Mouse (Mus musculus) heart, embryonic 15.5 days (tissue): Measurements from ENCODE around the gene Spink2. TPM values are rescaled to one million over a fixed set of nuclear protein-coding genes. Genes with fewer than 3 reads are reported as not detected.
"Not testable (repeated sequence)": the region's sequence is repeated elsewhere in the genome, so short reads cannot be mapped to it uniquely, and the experiment has no call there.

Experiments
- ATAC-seq: fragments of 200-750 bp; cut with Nextera tagmentation; replicated peaks from 2 replicates; pipeline ENCODE4 v1.8.0; 2017; ENCODE audit warnings: low read depth, moderate TSS enrichment; ENCODE audit not compliant: insufficient number of reproducible peaks, insufficient read depth, low FRiP score
- H3K27ac ChIP-seq: fragments of 300-500 bp; sonication (generic); 2 replicates; pipeline ENCODE4 v1.5.1; 2015; ENCODE audit warnings: mild to moderate bottlenecking, inconsistent platforms
- H3K27me3 ChIP-seq: fragments of 300-500 bp; sonication (generic); 2 replicates; pipeline ENCODE4 v1.6.1; 2015; ENCODE audit warnings: inconsistent platforms
- H3K36me3 ChIP-seq: fragments of 300-500 bp; sonication (generic); 2 replicates; pipeline ENCODE4 v1.6.1; 2015; ENCODE audit warnings: mild to moderate bottlenecking, inconsistent platforms
- H3K4me1 ChIP-seq: fragments of 300-500 bp; sonication (generic); replicated peaks from 2 replicates; pipeline ENCODE4 v1.6.1; 2015; ENCODE audit warnings: inconsistent platforms
- H3K4me2 ChIP-seq: fragments of 300-500 bp; sonication (generic); 2 replicates; pipeline ENCODE4 v1.6.1; 2015; ENCODE audit warnings: inconsistent platforms, mild to moderate bottlenecking, moderate library complexity
- H3K4me3 ChIP-seq: fragments of 300-500 bp; sonication (generic); 2 replicates; pipeline ENCODE4 v1.5.1; 2015; ENCODE audit warnings: mild to moderate bottlenecking, inconsistent platforms
- H3K9ac ChIP-seq: fragments of 300-500 bp; sonication (generic); 2 replicates; pipeline ENCODE4 v1.6.1; 2015; ENCODE audit warnings: mild to moderate bottlenecking, inconsistent platforms
- H3K9me3 ChIP-seq: fragments of 300-500 bp; sonication (generic); replicated peaks from 2 replicates; pipeline ENCODE4 v1.6.1; 2016; ENCODE audit warnings: inconsistent platforms
- WGBS: fragments of 180-500 bp; shearing (Covaris S2); methylation state at CpG from one replicate; pipeline ENCODE4 v1.1.7; 2015; ENCODE audit warnings: mixed read lengths; 5-methylcytosine and 5-hydroxymethylcytosine counted together
- polyA plus RNA-seq: library from polyadenylated mRNA; unstranded; fragments of >200 nt; fragmentation: Nextera tagmentation; extraction: Ambion mirVana; gene quantifications from 2 replicates; pipeline ENCODE4 v1.2.1, GENCODE M21; 2015

Spink2 gene
- polyA plus RNA-seq, 1 experiment from 2014 or later = 3.7 TPM

DNA sequence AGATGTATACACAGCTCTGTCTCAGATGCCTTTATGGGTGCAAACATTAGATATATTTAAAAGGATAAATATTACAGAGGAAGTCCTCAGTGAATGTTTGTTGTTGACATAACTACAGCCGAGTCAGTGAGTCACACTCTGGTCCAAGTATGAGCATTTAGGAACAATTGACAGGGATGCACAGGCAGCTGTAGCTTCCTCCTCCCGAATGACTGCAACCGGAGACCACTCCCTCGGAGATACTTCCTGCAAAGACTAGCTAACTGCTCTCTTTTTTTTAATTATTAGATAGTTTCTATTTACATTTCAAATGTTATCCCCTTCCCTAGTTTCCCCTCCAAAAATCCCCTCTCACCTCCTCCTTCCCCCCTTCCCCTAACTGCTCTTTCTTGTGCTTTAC lies 18.0 kb downstream of the Spink2 start:
- WGBS = 46% methylated on average over 4 of the region's 4 CpGs
- H3K4me1 ChIP-seq = peaks cover 3% of the 10 kb centered on the region; the same call in 1 of the 2 replicates

GRCm38 (mm10) chr5:77191631-77192030 lies 19.6 kb downstream of the Spink2 start:
- Histone ChIP-seq H3K4me1 (peaks cover 3% of the 10 kb centered on the region; the same call in 1 of the 2 replicates), H3K4me2 (no peak overlapping the region)

More for the DNA sequence above, 18.0 kb downstream of the Spink2 start:
- H3K9ac ChIP-seq = no peak overlapping the region
- H3K27ac ChIP-seq = no peak overlapping the region
- no peaks in the 10 kb centered on the region for H3K27me3 ChIP-seq
- no peak overlapping the region for H3K4me2 ChIP-seq
- H3K9me3 ChIP-seq = 0 out of 2 replicates have a peak, but pooled peaks cover 2% of the 10 kb centered on the region
- no peak for ATAC-seq
- no peaks in the 10 kb centered on the region for H3K36me3 ChIP-seq
- no peak overlapping the region for H3K4me3 ChIP-seq

DNA sequence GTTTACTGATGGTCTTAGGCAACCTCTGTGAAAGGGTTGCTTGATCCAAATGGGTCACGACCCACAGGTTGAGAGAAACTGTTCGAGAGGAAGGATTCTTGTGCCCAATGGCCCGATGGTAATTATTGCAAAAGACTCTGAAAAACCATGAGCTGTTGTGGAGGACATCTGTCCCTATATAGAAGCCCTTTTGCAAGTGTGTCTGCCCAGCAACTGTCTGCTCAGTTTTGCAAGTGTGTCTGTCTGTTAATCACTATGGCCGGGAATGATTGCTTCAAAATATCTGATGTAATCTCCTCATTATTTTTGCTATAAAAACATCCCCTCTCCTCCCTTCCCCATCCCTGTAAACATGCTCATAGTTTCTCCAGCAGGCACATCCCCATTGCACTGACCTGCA lies 20.2 kb downstream of the Spink2 start:
- Histone ChIP-seq H3K9me3 (0 out of 2 replicates have a peak, but pooled peaks cover 2% of the 10 kb centered on the region), H3K27ac (no peak overlapping the region), H3K4me3 (no peak overlapping the region), H3K4me1 (peaks cover 3% of the 10 kb centered on the region; the same call in 1 of the 2 replicates), H3K9ac (no peak overlapping the region), H3K36me3 (no peaks in the 10 kb centered on the region), H3K4me2 (no peak overlapping the region), H3K27me3 (no peaks in the 10 kb centered on the region)
- 70% methylated on average over 4 of the region's 4 CpGs for WGBS
- no peak for ATAC-seq

More at GRCm38 (mm10) chr5:77191631-77192030, 19.6 kb downstream of the Spink2 start:
- ATAC-seq = no peak
- 69% methylated on average over 1 of the region's 1 CpGs for WGBS
- no peak overlapping the region for H3K9ac ChIP-seq
- H3K9me3 ChIP-seq = 0 out of 2 replicates have a peak, but pooled peaks cover 2% of the 10 kb centered on the region
- no peaks in the 10 kb centered on the region for H3K36me3 ChIP-seq
- no peak overlapping the region for H3K27ac ChIP-seq
- H3K4me3 ChIP-seq = no peak overlapping the region
- H3K27me3 ChIP-seq = no peaks in the 10 kb centered on the region

- Histone ChIP-seq H3K36me3 (no peaks in the 10 kb centered on the region), H3K4me3 (no peak overlapping the region), H3K27me3 (no peaks in the 10 kb centered on the region), H3K9me3 (0 out of 2 replicates have a peak, but pooled peaks cover 2% of the 10 kb centered on the region), H3K4me2 (no peak overlapping the region), H3K9ac (no peak overlapping the region), H3K4me1 (peaks cover 3% of the 10 kb centered on the region; the same call in 1 of the 2 replicates), H3K27ac (no peak overlapping the region)
- 57% methylated on average over 3 of the region's 3 CpGs for WGBS
- no peak for ATAC-seq
Observed at GRCm38 (mm10) chr5:77188738-77189137, 22.5 kb downstream of the Spink2 start.

GRCm38 (mm10) chr5:77185351-77185750 lies 25.9 kb downstream of the Spink2 start:
- no peak overlapping the region for H3K27ac ChIP-seq
- no peak overlapping the region for H3K4me3 ChIP-seq
- ATAC-seq = no peak
- H3K9ac ChIP-seq = no peak overlapping the region
- H3K9me3 ChIP-seq = 0 out of 2 replicates have a peak, but pooled peaks cover 2% of the 10 kb centered on the region
- WGBS = 88% methylated on average over 3 of the region's 3 CpGs
- no peaks in the 10 kb centered on the region for H3K27me3 ChIP-seq
- no peak overlapping the region for H3K4me2 ChIP-seq
- H3K4me1 ChIP-seq = no peaks in the 10 kb centered on the region
- H3K36me3 ChIP-seq = no peaks in the 10 kb centered on the region

GRCm38 (mm10) chr5:77183876-77184275 lies 27.4 kb downstream of the Spink2 start:
- not testable (repeated sequence) for H3K27ac ChIP-seq, H3K4me3 ChIP-seq, H3K27me3 ChIP-seq, ATAC-seq, H3K4me1 ChIP-seq, H3K9ac ChIP-seq, H3K9me3 ChIP-seq, H3K4me2 ChIP-seq, H3K36me3 ChIP-seq
- 57% methylated on average over 5 of the region's 5 CpGs for WGBS

DNA sequence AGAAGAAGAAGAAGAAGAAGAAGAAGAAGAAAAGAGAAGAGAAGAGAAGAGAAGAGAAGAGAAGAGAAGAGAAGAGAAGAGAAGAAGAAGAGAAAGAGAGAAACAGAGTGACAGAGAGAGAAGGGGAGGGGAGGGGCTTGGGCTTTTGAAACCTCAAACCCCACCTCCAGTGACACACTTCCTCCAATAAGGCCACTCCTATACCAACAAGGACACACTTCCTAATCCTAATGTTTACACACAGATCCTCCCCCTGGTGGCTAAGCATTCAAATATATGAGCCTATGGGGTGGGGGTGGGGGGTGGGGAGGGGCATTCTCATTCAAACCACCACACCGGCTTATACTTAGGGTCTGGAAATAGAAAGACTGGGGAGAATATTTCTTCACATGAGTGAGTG lies 27.9 kb downstream of the Spink2 start:
- H3K9ac ChIP-seq = no peak overlapping the region
- no peak overlapping the region for H3K27ac ChIP-seq
- no peak overlapping the region for H3K4me3 ChIP-seq
- H3K4me2 ChIP-seq = no peak overlapping the region
- no peaks in the 10 kb centered on the region for H3K36me3 ChIP-seq
- no peak for ATAC-seq
- H3K4me1 ChIP-seq = peaks cover under 1% of the 10 kb centered on the region
- H3K9me3 ChIP-seq = no peaks in the 10 kb centered on the region
- whole genome bisulfite sequencing = 42% methylated on average over 1 of the region's 1 CpGs
- H3K27me3 ChIP-seq = no peaks in the 10 kb centered on the region

- Histone ChIP-seq H3K9ac (no peak overlapping the region), H3K4me1 (peaks cover 7% of the 10 kb centered on the region), H3K4me2 (no peak overlapping the region), H3K9me3 (no peaks in the 10 kb centered on the region), H3K36me3 (no peaks in the 10 kb centered on the region), H3K27ac (no peak overlapping the region), H3K4me3 (no peak overlapping the region), H3K27me3 (no peaks in the 10 kb centered on the region)
- WGBS = 67% methylated on average over 7 of the region's 7 CpGs
- peak; percentile 18; the same call in 1 of the 2 replicates for ATAC-seq
Observed at GRCm38 (mm10) chr5:77181508-77181907, 29.8 kb downstream of the Spink2 start.

GRCm38 (mm10) chr5:77178976-77179375 lies 32.3 kb downstream of the Spink2 start:
- Histone ChIP-seq H3K27ac (no peak overlapping the region), H3K27me3 (no peaks in the 10 kb centered on the region), H3K4me1 (peaks cover 7% of the 10 kb centered on the region), H3K4me3 (no peak overlapping the region), H3K9me3 (no peaks in the 10 kb centered on the region), H3K4me2 (no peak overlapping the region), H3K36me3 (no peaks in the 10 kb centered on the region), H3K9ac (no peak overlapping the region)
- 84% methylated on average over 1 of the region's 1 CpGs for WGBS
- ATAC-seq = no peak

GRCm38 (mm10) chr5:77178008-77178407 lies 33.3 kb downstream of the Spink2 start:
- H3K9me3 ChIP-seq = no peaks in the 10 kb centered on the region
- no peak for ATAC-seq
- no peak overlapping the region for H3K4me3 ChIP-seq
- peak overlapping the region; percentile 41; the same call in 1 of the 2 replicates for H3K27ac ChIP-seq
- no peak overlapping the region for H3K4me2 ChIP-seq
- no peaks in the 10 kb centered on the region for H3K27me3 ChIP-seq
- H3K9ac ChIP-seq = no peak overlapping the region
- peaks cover 7% of the 10 kb centered on the region for H3K4me1 ChIP-seq
- no peaks in the 10 kb centered on the region for H3K36me3 ChIP-seq
- 18% methylated on average over 9 of the region's 9 CpGs for WGBS

DNA sequence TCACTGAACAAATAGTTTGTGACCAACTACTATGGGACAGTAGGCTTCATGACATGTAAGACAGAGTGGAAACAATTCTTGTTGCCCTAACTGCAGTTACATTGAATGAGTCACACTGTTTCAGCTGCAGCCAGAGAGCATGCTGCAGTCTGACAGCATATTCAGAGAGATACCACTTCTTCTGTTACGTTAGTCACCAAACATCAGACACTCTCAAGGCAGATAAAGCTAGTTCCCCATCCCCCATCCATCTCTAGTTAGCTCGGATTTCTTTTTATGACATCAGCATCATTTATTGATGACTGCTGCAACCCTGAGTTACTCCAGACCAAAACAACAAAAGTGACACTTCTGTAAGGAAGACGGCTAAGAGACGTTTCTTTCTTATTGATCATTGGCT lies 36.5 kb downstream of the Spink2 start:
- Histone ChIP-seq H3K9me3 (no peaks in the 10 kb centered on the region), H3K4me3 (no peak overlapping the region), H3K9ac (no peak overlapping the region), H3K4me2 (no peak overlapping the region), H3K36me3 (no peaks in the 10 kb centered on the region), H3K4me1 (peaks cover 7% of the 10 kb centered on the region), H3K27ac (no peak overlapping the region), H3K27me3 (no peaks in the 10 kb centered on the region)
- no peak for ATAC-seq
- WGBS = 47% methylated on average over 4 of the region's 4 CpGs

DNA sequence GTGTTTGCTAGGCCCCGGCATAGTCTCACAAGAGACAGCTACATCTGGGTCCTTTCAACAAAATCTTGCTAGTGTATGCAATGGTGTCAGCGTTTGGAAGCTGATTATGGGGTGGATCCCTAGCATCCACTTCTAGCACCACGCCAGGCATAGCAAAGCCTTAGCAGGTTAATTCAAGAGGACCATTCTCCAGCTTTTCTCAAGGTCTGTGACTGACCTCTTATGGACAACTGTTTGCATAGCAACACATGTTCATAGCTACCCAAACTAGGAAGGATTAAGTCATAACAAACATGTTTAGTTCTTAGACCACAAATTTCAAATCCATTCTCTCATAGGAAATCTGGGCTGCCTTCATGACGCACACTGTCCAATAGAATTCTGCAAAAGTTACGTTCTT lies 40.7 kb downstream of the Spink2 start:
- H3K9ac ChIP-seq = no peak overlapping the region
- H3K9me3 ChIP-seq = no peaks in the 10 kb centered on the region
- no peak for ATAC-seq
- H3K27ac ChIP-seq = no peak overlapping the region
- H3K4me2 ChIP-seq = no peak overlapping the region
- H3K36me3 ChIP-seq = no peaks in the 10 kb centered on the region
- no peak overlapping the region for H3K4me3 ChIP-seq
- WGBS = 52% methylated on average over 5 of the region's 5 CpGs
- H3K27me3 ChIP-seq = no peaks in the 10 kb centered on the region
- H3K4me1 ChIP-seq = no peaks in the 10 kb centered on the region
